9 mouse cellular contexts compared by ENCODE assay signal in the genomic region with DNA sequence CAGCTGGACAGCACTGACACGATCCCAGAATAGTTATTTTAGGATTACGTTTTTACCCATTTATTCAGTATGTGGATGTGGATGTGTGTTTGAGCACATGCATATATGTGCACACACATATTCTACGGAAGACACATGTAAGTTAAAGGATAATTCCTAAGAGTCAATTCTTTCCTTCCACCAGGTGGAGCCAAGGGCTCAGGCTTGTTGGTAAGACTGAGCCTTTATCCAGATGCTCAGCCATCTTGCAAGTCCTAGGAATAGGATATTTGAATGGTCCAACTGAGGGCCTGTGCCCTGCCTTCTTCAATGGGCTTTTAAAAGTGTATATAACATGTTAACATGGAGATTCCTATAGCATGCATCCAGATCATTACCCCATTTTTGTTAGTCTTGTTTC. TPM values are rescaled to one million over a fixed set of nuclear protein-coding genes. Genes with fewer than 3 reads are reported as not detected.
A peak's percentile ranks its signal among the peaks of the same experiment; 100 is the strongest.
DNase-seq lines count a peak whose midpoint lies in the region; ATAC-seq lines count a peak whose summit lies in the region.
"Had no signal": no experiment of that assay in that cellular context is flagged by ENCODE, and none has a peak within 500 bp of the region (broad histone marks: within the 10 kb centered on the region; RNA-seq: fewer than 3 reads in every experiment).

No protein-coding gene starts in this region.

- ATAC-seq in kidney, embryonic 16.5 days (ENCODE audit: low FRiP score, low TSS enrichment) = peak; percentile 36; the same call in 1 of the 2 replicates

- peak; percentile 30 to 32 for DNase-seq in cerebellum, postnatal 14 days
- DNase-seq in cerebellum, adult 9-11 months = no peak
- DNase-seq in left cerebral cortex, adult 11 months (ENCODE audit: low spot score) = peak; percentile 53
- no peak for DNase-seq in left cerebral cortex, postnatal 4 days
- DNase-seq in MN1 (ENCODE audit: low spot score) = peak; percentile 69
- peak; percentile 13 for DNase-seq in right cerebral cortex, postnatal 25 days
- no peak for DNase-seq in gastrocnemius, postnatal 14 days

- no peaks in the 10 kb centered on the region for H3K9me3 ChIP-seq in kidney, embryonic 16.5 days (ENCODE audit: low read length)
- H3K9me3 ChIP-seq: G1E had no signal

- H3K36me3 ChIP-seq in kidney, embryonic 16.5 days (ENCODE audit: insufficient read depth, low read length) = no peaks in the 10 kb centered on the region
- H3K36me3 ChIP-seq: G1E had no signal

- H3K27me3 ChIP-seq in kidney, embryonic 16.5 days (ENCODE audit: insufficient read depth, low read length) = no peaks in the 10 kb centered on the region

- no peak overlapping the region for H3K4me2 ChIP-seq in kidney, embryonic 16.5 days (replicated peaks; ENCODE audit: low read depth, low read length)

- H3K4me3 ChIP-seq in kidney, embryonic 16.5 days (ENCODE audit: low read length) = no peak overlapping the region

- no peaks in the 10 kb centered on the region for H3K4me1 ChIP-seq in kidney, embryonic 16.5 days (ENCODE audit: insufficient read depth, low read length)

- 86% methylated on average over 3 of the region's 3 CpGs for WGBS in kidney, embryonic 16.5 days

- intact Hi-C loops in left cerebral cortex, postnatal 4 days (cut with DNase I) = loop anchor here (2.0 kb wide), 1 partner anchor 90 kb away; no protein-coding TSS in a partner anchor
- intact Hi-C loops in gastrocnemius, postnatal 14 days (cut with DNase I; ENCODE audit: low total_unique reads) = loop anchor here (5.0 kb wide), 1 partner anchor 96 kb away; no protein-coding TSS in a partner anchor

- H3K27ac ChIP-seq in kidney, embryonic 16.5 days (ENCODE audit: low read length) = no peak overlapping the region

- H3K9ac ChIP-seq in kidney, embryonic 16.5 days (replicated peaks; ENCODE audit: low read length) = no peak overlapping the region

RNA-seq across cellular contexts. Expression of a gene that starts 38.8 kb away (rescaled TPM):
- total RNA-seq in left cerebral cortex, postnatal 4 days (2021) = 10 to 100 TPM; 14.4 to 14.7 TPM
- polyA plus RNA-seq in kidney, embryonic 16.5 days (2015; fragmentation: Nextera tagmentation; extraction: Ambion mirVana) = 13.4 and 14.3 TPM in 2 replicates
- total RNA-seq in gastrocnemius, postnatal 14 days (2021) = 10 to 100 TPM; 18.1 TPM

RNA-seq across cellular contexts. Expression of a gene that starts 43.9 kb away (rescaled TPM):
- 10 to 100 TPM; 12.3 to 15.2 TPM for total RNA-seq in left cerebral cortex, postnatal 4 days (2021)
- 8.6 and 9.8 TPM in 2 replicates for polyA plus RNA-seq in kidney, embryonic 16.5 days (2015; fragmentation: Nextera tagmentation; extraction: Ambion mirVana)
- total RNA-seq in gastrocnemius, postnatal 14 days (2021) = 1,000 to 10,000 TPM; 1,554 to 1,683 TPM
- polyA plus RNA-seq: G1E had no signal

Comparison
In these comparisons a context has a peak if more than half of its experiments do, and no peak if none do; other contexts are left out.
1. DNase-seq: peak in cerebellum, postnatal 14 days (2 of 2), left cerebral cortex, adult 11 months (single experiment), MN1 (single experiment) and right cerebral cortex, postnatal 25 days (single experiment); none in cerebellum, adult 9-11 months (single experiment), left cerebral cortex, postnatal 4 days (single experiment) and gastrocnemius, postnatal 14 days (single experiment).
2. RNA of a gene that starts 43.9 kb away (total RNA-seq): 1,554 to 1,683 TPM in gastrocnemius, postnatal 14 days; 12.3 to 15.2 TPM in left cerebral cortex, postnatal 4 days; every median in the first group is over 10 times any median in the second.